Mouse (Mus musculus): ENCODE data around the gene Icam2.
"Not testable (repeated sequence)": the region's sequence is repeated elsewhere in the genome, so short reads cannot be mapped to it uniquely, and the experiment has no call there.

The Icam2 gene

GRCm38 (mm10) chr11:106387791-106388216 lies at the start of gene Icam2:
Icam2 (minus strand) TSS chr11:106388075.
- DNase-seq, result no peak

- DNase-seq, result no peak
Measured at GRCm38 (mm10) chr11:106437543-106437942, 49.7 kb upstream of the Icam2 start.

DNA sequence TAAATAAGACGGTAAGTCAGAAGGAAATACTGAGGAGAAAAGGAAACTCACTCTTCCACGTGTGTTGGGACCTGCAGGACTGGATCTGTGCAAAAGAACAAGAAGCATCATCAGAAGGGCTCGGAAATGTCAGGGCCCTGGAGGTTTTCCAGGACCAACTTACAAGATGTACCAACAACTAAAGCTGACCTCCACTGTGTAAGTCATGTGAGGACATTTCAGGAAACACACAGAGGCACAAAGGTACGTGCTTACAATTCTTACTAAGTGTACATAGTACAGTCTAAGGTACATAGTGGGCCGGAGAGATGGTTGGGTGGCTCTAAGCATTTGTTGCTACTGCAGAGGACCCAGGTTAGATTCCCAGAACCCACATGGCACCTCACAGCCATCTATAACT lies 49.2 kb upstream of the Icam2 start:
- no peak for DNase-seq

DNA sequence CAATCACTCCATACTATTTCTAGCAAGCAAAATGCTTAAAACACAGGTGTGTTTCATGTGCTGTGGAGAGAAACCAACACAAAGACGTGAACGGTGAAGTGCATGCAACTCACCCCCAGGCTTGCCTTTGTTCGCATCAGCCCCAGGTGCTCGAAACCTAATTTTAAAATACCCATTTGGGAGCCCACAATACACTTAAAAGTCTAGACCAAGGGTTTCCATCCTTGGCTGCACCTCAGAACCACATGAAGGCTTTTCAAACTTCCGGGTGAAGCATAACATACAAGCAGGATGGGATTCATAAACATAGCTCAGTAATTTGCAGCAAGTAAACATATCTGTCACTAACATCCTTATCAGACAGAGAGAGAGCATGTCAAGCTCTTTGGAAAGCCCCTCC lies 42.5 kb upstream of the Icam2 start:
- no peak for DNase-seq

- DNase-seq, result no peak
Measured at GRCm38 (mm10) chr11:106429689-106430088, 41.8 kb upstream of the Icam2 start.

- no peak for DNase-seq
Measured at GRCm38 (mm10) chr11:106428556-106428955, 40.7 kb upstream of the Icam2 start.

GRCm38 (mm10) chr11:106428106-106428505 lies 40.2 kb upstream of the Icam2 start:
- DNase-seq, result no peak

- DNase-seq, result no peak
Measured at GRCm38 (mm10) chr11:106426447-106426846, 38.6 kb upstream of the Icam2 start.

DNA sequence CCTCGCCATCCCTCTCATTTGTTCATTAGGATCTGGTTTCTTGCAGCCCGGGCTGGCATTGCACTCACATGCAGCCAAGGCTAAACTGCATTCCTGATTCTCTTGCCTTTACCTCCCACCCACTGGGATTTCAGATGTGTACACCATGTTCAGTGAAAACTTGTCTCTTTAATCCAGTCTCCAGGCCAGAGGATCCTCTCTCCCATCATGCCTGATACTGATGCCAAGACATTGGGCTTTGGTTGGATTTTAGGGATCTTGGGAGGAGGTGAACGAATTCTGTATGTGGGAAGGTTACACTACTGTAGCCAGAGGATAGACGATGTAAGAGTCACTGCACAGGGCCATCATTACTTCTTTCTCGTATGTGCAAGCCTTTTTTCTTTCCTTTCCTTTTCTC lies 37.3 kb upstream of the Icam2 start:
- no peak for DNase-seq

- no peak for DNase-seq
Measured at GRCm38 (mm10) chr11:106419262-106420102, 31.6 kb upstream of the Icam2 start.

DNA sequence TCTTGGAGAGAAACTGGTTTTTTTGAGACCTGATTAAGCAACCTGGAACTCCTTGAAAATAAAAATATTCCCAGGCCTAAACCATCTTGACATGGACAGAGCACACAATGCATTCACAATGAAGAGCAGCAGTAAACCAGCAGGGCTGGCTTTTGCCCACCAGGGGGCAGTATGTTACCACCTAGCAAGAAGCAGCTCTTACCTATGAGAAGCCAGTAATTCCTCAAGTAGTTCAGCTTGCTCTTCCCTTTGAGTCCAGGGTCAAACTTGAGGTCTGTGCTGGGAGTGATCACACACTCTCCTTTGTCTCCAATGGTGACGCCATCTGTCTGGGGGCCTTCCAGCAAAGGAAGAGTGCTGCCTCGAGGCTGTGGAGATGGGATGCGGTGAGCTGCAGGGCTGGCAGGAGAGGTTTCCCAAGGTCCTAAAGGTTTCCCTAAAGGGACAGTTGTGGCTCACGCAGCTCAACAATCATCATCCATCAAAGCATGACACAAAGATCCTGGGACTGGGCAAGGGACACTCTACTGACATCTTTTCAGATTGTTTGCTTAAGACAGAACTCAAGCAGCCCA lies 30.8 kb upstream of the Icam2 start:
- peak; percentile 86 for DNase-seq

DNA sequence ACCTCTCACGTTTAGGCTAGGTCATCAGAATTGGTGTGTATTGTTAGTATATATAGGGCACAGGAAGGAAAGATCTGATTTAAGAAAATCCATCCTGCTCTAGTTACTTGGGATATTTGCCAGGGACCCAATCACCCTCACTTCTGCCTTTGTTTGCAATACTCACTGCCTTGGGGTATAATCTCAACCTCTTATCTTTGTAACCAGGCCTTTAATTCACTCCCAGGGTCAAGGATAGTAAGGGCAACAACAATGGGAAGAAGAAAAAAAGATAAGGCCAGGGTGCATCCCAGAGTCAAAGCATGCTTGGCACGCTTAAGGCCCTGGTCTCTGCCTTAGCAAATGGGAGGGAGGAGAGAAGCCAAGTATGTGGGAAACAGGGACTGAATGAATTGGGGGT lies 30.0 kb upstream of the Icam2 start:
- no peak for DNase-seq

DNA sequence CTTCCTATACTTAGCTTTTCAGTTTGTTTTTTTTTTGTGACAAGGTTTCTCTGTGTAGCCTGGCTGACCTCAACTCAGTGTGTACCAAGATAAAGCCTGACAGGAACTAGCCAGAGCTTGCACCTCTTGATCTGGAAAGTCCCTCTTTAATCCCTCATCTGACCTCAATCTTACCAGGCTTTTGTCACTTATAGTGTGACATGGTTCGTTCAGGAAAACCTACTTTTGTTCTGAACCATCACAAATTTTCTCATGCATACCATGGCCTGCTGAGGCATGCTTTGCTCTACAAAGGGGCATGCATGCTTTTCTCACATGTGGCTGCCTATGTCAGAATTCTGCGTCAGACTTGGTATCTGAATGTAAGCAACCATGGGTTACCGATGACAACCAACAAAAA lies 28.5 kb upstream of the Icam2 start:
- DNase-seq, result no peak

DNA sequence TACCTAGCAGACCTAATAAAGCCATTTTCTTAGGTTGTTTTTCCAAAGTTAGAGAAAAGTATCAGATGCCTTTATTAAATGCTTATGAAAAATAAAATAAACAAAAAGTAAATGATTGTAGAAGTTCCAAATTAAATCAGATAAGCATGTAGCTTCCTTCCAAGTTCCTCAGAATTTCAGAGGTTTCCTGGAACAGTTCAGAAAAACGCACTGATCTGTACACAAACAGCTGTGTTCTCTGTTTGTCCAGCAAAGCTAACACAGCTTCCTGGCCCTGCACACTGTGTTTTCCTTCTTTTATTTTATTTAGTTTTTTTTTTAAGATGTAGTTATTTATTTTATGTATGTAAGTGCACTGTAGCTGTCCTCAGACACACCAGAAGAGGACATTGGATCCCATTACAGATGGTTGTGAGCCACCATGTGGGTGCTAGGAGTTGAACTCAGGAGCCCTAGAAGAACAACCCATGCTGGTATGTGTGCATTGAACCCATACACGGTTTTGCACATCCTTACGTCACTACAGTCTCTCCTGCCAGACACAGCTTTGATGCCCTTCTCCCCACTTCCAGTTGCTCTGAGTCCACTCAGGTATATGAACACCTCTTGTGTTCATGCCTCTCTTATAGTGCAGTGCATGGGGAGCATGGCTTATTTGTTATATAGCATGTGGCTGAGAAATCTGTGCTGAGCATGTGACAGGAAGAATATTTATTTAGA lies 24.9 kb upstream of the Icam2 start:
- DNase-seq, result no peak

- DNase-seq, result no peak
Measured at GRCm38 (mm10) chr11:106411157-106411556, 23.3 kb upstream of the Icam2 start.

- DNase-seq, result no peak
Measured at GRCm38 (mm10) chr11:106410507-106410906, 22.6 kb upstream of the Icam2 start.

- DNase-seq, result no peak
Measured at GRCm38 (mm10) chr11:106410011-106410410, 22.1 kb upstream of the Icam2 start.

DNA sequence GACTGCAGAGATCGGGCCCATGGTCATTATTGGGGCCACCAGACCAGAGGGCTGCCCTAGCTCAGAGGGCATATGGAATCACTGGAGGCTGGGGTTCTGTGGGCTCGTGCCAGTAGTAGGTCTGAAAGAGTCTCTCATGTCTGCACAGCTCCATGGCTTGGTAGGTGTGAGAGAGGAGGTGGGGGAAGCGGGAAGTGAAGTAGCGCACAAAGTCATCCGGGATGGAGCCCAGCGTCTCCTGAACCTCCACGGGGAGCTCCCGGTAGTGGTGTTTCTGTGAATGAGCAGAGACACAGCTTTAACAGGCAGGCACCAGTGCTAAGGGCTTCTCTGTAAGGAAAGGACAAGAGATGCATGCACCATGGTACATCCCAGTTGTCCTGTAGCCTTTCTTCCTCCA lies 10.6 kb upstream of the Icam2 start:
- no peak for DNase-seq

- DNase-seq, result peak; percentile 37
Measured at GRCm38 (mm10) chr11:106397656-106398055, 9.8 kb upstream of the Icam2 start.

DNA sequence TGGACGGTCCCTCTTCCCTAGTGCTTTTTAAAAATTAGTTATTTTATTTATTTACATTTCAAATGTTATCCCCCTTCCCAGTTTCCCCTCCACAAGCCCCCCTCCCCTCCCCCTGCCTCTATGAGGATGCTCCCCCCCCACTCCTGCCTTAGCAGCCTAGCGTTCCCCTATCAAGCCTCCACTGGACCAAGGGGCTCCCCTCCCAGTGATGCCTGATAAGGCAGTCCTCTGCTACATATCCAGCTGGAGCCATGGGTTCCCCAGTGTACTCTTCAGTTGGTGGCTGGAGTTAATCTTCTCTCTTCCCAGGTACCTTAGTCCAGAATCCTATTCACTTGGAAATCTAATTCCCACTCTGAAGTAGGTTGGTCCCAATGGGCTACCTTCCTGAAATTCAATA lies 6.2 kb upstream of the Icam2 start:
- not testable (repeated sequence) for DNase-seq

- DNase-seq, result no peak
Measured at GRCm38 (mm10) chr11:106393331-106393616, 5.4 kb upstream of the Icam2 start.

DNA sequence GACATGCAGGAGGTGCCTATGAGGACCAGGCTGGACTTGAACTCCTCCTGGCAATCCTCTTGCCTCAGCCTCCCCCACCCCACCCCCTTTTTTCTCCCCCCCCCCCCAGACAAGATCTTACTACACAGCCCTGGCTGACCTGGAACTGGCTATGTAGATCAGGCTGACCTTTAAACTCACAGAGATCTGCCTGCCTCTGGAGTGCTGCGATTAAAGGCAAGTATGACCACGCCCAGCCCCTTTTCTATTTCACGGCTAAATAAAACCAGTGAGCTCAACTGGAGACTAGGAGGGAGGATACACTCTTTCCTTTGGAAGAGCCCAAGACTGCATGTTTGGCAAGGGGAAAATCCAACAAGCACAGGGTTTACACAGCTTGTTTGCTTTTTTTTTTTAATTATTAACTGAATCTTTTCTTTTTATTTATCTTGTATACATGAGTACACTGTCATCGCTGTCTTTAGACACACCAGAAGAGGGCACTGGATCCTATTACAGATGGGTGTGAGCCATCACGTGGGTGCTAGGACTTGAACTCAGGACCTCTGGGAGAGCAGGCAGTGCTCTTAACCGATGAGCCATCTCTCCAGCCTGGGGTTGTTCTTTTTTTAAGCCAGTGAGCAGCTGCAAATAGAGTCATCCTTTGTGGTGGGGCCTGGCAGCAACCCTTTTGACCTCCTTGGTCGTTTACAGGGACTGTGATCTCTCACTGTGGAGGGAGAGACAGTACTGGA lies 4.9 kb upstream of the Icam2 start:
- DNase-seq, result no peak

DNA sequence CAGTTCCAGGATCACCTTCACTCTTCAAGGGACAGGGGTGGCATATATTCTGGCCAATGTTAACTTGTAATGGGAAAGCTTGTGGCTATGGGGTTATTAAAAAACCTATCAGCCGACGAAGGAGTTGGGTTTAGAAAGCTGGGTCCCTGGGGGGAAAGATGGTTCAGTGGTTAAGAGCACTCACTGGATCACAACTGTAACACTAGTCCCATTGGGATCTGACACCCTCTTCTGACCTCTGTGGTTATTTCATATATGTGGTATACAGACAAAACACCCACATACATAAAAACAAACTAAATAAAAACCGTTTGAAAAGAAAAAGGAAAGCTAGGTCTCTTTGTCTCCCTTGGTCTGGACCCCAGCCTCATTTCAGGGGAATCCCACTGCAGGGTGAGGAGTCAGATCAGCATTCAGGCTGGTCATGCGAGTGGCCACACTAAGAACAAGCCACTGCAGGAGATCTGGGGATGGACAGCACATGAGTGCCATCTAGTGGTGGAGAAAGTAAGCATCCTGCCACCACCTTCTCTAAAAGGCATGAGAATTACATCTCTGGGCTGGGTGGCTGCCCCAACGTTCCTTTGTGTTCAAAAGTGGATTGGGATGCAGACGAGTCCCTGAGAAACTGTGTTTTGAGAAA lies 3.8 kb upstream of the Icam2 start:
- peak; percentile 79 for DNase-seq
